Mouse (Mus musculus): ENCODE results near the gene Dennd4b.
"Not testable (repeated sequence)": the region's sequence is repeated elsewhere in the genome, so short reads cannot be mapped to it uniquely, and the experiment has no call there.

Gene Dennd4b

DNA sequence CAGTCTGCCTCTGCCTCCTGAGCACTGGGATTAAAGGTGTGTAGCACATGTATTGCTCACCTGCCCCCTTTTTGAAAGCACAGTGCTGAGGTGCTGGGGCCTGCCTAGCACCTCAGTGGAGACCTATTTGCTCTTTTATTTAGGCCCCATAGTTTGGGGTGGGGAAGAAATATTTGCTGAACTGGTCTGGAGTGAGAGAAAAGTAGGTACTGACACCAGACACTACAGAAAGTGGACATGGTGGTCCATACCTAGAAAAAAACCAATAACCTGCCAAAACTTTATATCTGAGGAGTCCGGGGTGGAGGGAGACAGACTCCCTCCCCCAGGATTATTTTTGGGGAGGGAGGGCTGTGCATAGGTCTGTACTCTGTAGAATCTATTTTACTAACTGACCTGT is 11.8 kb upstream of the Dennd4b start:
- not testable (repeated sequence) for DNase-seq (ENCODE audit: low read depth, low spot score)

DNA sequence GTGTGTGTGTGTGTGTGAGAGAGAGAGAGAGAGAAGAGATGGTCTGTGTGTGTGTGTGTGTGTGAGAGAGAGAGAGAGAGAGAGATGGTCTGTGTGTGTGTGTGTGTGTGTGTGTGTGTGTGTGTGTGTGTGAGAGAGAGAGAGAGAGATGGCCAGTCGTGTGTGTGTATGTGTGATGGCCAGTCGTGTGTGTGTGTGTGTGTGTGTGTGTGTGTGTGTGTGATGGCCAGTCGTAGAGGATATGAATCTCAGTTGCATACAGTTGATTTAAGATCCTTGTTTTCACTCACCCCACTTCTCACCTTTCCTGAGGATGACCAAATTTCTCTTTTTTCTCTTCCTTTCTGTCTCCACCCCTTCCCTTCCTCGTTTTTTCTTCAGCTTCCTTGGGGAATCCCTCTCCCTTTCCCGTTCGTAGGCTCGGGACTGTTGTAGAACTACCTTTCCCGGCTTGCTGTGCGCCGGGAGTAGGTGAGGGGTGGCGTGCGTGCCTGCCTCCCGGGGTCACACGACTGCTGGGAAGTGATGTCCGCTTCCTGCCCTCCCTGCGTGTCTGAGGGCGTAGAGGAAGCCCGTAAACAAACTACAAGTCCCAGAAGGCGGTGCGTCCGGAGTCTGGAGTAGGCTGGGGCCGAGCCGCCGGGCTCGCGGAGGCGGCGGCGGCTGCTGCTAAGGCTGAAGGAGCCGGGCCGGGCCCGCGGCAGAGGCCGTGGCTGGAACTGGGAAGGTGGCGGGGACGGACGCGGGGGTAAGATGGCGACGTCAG is 11.1 kb upstream of the Dennd4b start, which contains the start of gene Crtc2:
Gene Crtc2 (plus strand): TSS at position 511 of the 766 bp plus-strand sequence.
- DNase-seq (ENCODE audit: low read depth, low spot score): peak; percentile 98

DNA sequence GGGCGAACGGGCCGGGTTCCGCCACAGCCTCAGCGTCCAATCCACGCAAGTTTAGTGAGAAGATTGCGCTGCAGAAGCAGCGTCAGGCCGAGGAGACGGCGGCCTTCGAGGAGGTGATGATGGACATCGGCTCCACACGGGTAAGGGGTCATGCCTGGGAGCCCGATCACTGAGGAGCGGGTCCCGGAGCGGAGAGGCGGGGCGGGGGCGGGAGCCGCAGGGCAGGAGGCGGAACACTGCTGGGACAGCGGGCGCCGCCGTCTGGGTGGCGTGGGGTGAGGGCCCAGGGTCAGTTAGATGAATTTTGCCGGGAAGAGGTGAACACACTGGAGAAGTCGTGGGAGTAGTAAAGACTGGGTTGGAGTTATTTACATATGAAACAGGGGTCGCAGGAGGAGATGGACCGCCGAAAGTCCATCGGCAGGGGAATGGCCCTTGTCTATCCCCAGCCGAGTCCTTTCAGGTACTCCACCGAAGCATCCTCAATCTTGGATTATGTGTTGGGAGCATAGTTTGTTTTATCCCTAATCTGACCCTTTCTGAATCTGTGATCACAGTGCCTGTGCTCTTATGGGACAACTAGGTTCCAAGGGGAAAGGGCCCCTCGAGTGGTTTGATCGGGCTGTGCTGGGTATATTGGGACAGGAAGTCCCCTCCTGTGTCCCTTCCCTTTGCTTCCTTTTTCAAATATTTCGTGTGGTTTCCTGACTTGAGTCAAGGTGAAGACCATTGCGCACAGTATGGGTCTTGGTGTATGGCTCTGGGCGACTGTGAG is 10.4 kb upstream of the Dennd4b start:
- DNase-seq (ENCODE audit: low read depth, low spot score): peak; percentile 49

DNA sequence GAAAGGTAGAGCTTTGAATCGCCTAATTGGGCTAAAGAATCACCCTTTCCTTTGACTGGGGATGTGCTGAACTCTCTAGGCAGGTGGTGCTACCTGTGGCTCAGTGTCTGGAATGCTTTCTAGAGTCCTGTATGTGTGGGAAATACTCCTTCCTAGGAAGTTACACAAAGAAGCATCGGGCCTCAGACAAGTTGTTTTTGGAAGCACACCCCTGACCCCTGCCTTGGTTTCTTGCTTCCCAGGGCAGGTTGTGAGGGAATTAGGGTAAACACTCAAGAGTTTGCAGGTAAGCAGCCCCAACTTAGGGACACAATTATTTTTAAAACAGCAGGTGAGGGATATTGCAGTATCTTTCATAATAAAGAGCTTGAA is 9.8 kb upstream of the Dennd4b start:
- DNase-seq (ENCODE audit: low read depth, low spot score): no peak

DNA sequence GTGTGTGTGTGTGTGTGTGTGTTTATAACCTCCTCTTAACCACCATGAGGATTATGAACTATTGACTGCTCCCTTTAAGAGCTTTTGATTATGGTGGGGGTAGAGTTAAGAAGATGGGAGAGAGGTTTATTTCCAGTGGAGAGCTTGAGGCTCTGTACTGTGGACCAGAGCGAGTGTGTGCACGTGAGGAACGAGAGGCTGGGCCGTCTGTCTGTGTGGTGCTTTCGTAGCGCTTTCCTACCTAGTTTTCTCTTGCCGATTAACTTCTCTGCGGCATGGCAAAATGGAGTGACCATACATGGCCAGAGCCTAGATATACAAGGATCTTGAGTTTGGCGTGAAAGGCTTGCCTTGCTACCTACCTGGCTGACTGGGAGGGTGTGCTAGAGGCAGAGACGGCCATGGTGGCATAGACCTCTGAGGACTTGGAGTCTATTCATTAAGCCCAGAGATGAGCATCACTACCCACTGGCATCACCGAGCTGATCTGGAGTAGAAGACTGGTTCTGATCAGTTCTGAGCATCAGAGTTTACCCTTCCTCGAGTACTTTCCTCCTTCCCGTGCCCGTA is 9.1 kb upstream of the Dennd4b start:
- no peak for DNase-seq (ENCODE audit: low read depth, low spot score)

DNA sequence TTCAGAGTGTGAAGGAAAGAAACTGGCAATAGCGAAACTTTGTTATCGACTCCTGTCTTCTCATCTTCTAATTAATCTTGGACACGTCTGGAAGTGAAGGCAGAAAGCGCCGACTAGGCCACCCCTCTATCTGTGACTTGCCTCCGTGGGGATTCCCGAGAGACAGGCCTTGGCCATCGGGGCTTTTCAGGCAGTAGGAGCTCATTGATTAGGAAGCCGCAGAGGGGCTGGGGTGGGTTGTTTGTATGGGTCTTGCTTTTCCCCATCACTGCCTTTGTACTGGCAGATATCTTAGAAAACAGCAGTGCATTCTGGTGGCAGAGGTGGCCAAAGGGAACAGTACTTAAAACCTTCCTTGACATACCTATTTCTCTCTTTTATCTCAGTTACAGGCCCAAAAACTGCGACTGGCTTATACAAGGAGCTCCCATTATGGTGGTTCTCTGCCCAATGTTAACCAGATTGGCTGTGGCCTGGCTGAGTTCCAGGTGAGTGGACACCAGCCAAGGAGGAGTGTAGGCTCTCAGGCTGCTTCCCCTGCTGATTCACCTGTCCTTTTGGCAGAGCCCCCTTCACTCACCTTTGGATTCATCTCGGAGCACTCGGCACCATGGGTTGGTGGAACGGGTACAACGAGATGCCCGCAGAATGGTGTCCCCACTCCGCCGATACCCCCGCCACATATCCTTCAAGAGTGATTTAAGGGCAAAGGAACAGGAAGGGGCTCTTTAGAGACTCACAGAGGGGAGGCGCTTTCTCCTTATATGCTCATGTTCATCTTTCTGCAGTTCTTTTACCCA is 8.1 kb upstream of the Dennd4b start:
- no peak for DNase-seq (ENCODE audit: low read depth, low spot score)

DNA sequence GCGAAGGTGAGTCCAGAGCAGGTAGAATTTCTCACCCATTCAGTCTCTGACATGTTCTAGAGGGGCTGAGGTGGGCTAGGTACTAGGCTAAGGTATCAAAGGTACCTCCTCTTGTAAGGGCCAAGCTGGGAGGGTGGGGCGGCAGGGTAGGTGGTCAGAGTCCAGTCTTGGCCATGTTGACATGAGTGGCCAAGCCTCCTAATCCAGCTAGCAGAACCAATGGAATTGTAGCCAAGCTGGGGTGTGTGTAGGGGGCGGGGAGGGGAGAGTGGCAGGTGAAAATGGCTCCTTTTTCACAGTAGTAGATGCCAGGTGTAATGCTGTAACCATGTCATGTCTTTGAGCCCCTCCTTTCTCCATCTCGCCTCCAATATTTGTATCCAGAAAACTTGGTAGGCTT is 6.5 kb upstream of the Dennd4b start:
- DNase-seq (ENCODE audit: low read depth, low spot score): no peak

DNA sequence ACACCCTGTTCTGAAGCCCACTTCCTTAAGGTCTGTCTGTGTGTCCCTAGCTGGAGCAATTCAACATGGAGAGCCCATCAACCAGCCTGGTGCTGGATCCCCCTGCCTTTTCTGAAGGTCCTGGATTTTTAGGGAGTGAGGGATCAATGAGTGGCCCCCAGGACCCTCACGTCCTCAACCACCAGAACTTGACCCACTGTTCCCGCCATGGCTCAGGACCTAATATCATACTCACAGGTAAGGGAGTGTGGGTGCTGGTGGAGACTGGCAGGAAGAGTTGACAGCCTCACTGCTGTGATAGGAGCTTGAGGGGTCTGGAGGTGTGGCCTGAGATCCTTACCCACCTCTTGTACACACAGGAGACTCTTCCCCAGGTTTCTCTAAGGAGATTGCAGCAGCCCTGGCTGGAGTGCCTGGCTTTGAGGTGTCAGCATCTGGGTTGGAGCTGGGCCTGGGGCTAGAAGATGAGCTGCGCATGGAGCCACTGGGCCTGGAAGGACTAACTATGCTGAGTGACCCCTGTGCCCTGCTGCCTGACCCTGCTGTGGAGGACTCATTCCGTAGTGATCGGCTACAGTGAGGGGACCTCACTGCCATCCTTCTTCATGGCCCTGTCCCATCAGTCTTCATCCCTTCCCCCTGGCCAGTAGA is 1.7 kb upstream of the Dennd4b start:
- no peak for DNase-seq (ENCODE audit: low read depth, low spot score)

DNA sequence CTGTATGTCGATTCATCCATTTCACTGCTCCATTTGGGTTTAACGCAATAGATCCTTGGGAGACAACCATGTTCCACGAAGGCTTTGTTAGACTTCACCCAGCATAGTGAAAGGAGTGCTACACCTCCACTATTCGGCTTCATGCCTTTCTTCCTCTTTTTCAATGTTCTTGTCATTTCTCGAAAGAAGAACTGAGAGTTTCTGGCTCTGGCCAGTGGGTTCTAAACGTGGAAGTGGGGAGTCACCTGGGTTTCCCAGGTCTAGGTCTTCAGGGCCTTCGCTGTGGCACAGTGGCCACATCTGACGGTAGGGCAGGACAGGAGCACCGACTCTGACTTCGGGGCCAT is 325 bp upstream of the Dennd4b start:
- DNase-seq (ENCODE audit: low read depth, low spot score): no peak

DNA sequence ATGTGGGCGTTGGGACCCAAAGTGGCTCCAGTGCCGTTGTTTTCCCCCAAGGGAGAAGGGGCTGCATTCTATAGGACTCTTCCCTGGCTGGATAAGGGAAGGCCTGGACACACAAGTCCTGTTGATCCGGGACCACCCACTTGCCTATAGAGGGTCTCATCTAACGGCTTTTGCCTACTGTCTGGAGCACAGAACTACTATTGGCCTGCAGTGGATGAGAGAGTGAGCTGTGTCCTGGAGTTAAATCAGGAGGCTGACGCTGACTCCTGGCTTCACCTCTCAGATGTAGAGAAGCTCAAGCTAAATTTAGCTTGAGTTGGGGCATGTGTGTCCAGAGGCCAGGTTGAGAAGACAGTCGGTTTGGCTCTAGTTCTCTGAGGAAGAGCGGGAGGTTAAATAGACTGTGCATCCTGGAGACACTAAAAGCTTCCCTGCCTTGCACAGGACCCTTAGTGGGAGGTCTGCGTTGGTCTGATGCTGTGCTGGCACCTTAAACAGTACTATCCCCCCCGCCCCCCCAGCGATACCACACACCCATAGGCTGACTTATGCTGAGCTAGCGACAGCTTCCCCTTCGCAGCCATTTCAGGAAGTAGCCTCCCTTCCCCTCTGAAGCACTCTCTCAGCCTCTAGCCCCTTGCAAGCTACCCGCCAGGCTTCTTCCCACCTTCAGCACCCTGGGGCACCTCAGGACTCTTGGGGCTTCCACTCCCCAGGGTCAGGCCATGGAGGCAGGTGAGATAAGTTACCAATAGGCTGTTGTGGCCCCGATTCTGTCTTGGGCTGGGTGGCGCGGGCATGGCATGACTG is 1.2 kb downstream of the Dennd4b start:
- peak; percentile 70 for DNase-seq (ENCODE audit: low read depth, low spot score)

DNA sequence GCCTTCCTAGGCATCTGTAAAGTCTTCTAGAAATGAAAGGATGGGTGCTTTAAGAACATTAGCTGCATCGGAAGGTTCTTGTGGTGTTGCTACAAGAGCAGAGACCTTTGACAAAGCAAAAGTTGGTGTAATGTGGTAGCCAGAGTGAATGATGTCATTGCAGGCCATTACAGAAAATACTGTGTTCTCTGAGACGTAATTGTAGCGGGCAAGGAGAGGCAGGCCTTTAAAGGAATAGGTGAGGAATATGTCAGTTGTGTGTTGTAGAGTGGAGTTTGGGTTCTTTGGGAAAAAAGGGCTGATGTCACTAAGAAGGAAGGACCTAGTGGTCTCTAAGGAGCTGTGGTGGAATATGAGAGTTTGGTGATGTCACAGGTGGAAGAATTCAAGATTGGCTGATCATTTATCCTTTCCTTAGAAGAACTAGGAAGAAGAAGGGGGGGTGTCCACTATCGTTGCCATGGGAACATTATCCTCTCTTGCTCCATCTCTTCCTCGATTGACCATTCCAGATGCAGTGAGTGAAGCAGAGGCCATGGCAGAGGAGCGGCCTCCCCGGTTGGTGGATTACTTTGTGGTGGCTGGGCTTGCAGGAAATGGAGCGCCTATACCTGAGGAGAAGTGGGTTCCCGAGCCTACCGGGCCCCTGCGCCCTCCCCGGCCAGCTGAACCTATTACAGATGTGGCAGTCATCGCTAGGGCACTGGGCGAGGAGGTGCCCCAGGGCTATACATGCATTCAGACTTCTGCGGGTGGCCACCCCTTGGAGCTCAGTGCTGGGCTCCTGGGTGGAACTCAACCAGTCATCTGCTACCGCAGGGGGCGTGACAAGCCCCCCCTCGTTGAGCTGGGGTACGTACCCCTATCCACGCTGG is 2.2 kb downstream of the Dennd4b start:
- DNase-seq (ENCODE audit: low read depth, low spot score): no peak

DNA sequence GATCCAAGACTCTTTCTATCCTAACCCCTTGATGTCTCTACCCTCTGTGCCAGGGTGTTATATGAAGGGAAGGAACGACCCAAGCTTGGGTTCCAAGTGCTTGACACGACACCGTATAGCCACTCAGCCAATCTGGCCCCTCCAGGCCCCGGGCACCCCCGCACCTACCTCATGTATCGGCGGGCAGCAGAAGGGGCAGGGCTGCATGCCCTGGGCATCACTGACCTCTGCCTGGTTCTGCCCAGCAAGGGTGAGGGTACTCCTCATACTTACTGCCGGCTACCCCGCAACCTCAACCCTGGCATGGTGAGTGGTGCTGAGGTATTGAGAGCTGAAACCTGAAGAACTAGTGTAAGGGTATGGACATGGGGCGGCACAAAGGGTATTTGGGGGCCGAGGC is 3.2 kb downstream of the Dennd4b start:
- DNase-seq (ENCODE audit: low read depth, low spot score): no peak

DNA sequence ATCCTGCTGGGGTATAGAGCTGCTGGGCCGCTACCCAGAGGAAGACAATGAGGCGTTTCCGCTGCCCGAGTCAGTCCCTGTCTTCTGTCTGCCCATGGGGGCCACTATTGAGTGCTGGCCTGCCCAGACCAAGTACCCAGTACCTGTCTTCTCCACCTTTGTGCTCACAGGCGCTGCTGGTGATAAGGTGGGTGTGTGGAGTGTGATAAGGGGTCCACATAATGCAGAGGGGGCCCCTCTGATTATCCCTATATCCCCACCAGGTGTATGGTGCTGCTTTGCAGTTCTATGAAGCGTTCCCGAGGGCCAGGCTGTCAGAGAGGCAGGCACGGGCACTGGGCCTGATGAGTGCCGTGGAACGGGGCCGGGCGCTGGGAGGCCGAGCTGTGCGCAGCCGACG is 4.0 kb downstream of the Dennd4b start:
- no peak for DNase-seq (ENCODE audit: low read depth, low spot score)

DNA sequence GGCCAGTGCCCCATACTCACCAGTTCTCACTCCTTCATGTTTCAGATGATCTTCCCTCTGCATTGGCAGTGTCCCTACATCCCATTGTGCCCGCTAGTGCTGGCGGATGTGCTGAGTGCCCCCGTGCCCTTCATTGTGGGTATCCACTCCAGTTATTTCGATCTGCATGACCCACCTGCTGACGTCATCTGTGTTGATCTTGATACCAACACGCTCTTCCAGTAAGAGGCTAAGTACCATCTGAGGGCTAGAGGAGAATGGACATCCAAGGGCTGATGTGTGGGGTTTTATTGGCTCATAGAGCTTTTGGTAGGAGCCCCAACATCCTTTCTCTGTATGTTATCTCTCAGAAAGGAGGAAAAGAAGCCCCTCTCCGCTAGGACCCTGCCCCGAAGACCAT is 5.8 kb downstream of the Dennd4b start:
- no peak for DNase-seq (ENCODE audit: low read depth, low spot score)

DNA sequence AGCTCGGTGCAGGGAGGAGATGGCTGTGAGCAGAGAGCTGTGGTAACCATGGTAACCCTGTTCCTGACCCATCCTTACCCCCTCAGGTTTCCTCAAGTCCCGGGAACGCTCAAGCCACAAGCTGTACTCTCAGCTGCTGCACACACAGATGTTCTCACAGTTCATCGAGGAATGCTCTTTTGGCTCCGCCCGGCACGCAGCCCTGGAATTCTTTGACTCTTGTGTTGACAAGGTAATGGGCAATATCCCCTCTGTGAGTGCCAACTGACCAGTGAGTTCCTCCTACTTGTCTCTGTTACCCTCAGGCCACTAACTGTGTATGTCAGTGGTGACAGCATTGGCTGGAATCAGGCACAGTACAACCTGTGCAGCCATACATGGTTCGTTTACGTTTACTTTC is 7.2 kb downstream of the Dennd4b start:
- no peak for DNase-seq (ENCODE audit: low read depth, low spot score)

DNA sequence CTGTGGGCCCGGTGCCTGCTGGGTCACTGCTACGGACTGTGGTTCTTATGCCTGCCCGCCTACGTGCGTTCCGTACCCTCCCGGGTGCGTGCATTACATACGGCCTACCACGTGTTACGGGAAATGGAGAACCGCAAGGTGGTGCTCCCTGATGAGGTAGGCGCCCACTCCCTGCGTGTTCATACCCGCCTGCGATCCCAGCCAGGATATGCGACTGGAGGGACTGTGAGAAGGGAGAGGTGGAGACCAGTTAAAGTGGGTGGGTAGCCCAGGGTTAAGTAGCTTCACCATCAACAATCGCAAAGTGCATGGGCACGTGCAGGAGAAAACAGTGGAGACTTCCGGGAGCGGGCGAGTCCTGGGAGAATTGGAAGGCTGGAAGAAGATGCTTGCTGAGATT is 8.9 kb downstream of the Dennd4b start:
- no peak for DNase-seq (ENCODE audit: low read depth, low spot score)

DNA sequence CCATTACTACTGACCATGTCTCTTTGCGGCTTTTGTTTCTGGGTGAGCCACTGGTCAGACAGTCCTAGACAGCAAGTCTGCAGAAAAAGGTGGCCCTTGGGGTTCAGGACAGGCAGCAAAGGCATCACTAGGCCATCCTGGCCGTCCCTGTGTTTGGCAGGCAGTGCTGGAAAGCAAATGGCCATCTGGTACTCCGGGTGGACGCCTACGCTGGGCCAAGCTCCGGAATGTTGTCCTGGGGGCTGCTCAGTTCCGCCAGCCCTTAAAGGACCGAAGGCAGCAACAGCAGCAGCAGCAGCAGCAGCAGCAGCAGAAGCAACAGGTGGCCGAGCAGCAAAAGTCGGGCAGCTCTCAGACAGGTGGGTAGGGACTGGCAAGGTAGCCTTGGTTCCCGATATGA is 10.3 kb downstream of the Dennd4b start:
- DNase-seq (ENCODE audit: low read depth, low spot score): no peak

DNA sequence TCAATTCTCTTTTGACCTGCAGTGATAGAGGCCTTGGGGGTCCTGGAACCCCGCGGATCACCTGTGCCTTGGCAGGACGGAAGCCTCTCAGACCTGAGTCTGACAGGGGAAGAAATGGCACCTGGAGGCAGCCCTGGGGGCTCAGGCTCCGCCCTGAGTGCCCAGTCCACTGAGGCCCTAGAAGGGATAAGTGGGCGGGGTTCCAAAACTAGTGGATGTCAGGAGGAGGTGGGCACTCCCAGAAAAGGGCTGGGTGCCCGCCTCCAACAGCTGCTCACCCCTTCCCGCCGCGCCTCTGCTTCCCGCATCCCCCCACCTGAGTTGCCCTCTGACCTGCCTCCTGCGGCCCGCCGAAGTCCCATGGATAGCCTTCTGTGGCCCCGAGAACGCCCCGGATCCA is 11.9 kb downstream of the Dennd4b start:
- DNase-seq (ENCODE audit: low read depth, low spot score): no peak

DNA sequence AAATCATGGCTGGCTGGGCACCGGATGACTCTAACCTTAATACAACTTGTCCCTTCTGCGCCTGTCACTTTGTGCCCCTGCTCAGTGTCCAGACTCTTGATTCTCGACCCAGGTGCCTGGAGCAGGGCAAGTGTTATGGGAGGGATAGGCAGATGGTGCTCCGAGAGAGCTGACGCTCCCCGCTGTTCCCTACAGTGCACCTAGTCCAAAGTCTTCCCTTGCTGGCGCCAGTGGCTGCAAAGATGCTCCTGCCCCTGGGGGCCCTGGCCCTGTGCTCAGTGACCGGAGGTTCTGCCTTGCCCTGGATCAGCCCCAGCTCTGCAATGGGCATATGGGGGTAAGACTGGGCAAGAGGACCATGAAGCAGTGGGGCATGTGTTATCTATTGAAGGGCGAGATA is 12.8 kb downstream of the Dennd4b start:
- DNase-seq (ENCODE audit: low read depth, low spot score): no peak

DNA sequence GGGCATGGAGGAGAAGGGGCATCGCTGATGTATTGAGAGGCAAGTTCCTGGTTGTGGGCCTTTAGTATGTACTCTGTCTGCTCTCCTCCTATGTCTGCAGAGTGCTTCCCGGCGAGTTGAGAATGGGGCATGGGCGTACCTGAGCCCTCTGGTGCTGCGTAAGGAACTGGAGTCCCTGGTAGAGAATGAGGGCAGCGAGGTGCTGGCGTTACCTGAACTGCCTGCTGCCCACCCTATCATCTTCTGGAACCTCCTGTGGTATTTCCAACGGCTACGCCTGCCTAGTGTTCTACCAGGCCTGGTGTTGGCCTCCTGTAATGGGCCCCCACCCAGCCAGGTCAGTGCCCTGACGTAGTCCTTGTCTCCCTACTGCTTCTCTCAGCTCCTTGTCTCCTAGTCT is 13.2 kb downstream of the Dennd4b start:
- DNase-seq (ENCODE audit: low read depth, low spot score): no peak

Measured in 3T3-L1 (cell line).